Mouse (Mus musculus): ENCODE results near the gene Znrf3. TPM values are rescaled to one million over a fixed set of nuclear protein-coding genes. Genes with fewer than 3 reads are reported as not detected.
"Not testable (repeated sequence)": the region's sequence is repeated elsewhere in the genome, so short reads cannot be mapped to it uniquely, and the experiment has no call there.

Znrf3 gene
- polyA plus RNA-seq, 1 experiment: not detected

DNA sequence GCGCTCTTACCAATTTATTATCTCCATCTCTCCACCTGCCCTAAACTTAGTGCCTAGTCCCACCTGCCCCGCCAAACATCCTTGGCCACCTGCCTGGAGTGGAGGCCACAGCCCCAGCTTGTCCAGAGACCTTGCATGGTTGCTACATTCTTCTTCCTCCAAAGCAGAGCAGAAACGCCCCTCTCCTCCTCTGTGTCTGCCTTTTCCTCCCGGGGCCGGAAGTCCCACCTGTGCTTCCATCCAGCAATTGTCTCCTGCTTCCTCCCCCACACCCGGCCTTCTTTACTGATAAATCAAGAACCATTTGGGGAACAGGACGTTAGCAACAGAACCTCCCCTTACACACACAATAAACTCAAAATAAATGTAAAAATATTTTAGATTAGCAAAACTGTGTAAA, 33.5 kb upstream of the Znrf3 start:
- 84% methylated on average over 7 of the region's 7 CpGs for WGBS
- no peaks in the 10 kb centered on the region for H3K4me1 ChIP-seq (ENCODE audit: control insufficient read depth, insufficient read depth, low read length)
- H3K27ac ChIP-seq (ENCODE audit: insufficient read depth, low read depth, low read length): no peak overlapping the region
- no peak for TF ChIP-seq CTCF (IDR thresholded peaks at IDR 0.05; ENCODE audit: insufficient read depth, low read depth, low read length)
- TF ChIP-seq POLR2A (IDR thresholded peaks at IDR 0.05; ENCODE audit: insufficient read depth, low read depth, low read length): no peak
- H3K4me3 ChIP-seq (ENCODE audit: insufficient read depth, low read depth, low read length): no peak overlapping the region

DNA sequence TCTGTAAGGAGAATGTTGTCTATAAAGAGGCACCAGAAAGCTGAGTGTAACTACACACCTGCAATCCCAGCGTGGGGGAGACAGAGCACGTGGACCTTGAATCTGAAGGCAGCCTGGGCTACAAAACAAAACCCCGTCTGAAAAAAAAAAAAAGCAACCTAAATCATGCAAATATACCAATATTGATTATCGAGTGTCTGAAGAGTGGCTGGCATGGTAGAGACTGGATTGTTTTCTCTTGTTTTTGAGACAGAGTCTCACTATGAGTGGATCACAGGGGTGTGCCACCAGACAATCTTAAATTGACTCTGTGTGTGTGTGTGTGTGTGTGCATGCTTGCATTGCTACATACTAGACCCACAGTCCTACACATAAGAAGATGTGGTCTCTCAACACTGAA, 32.2 kb upstream of the Znrf3 start:
- no peak overlapping the region for H3K4me3 ChIP-seq (ENCODE audit: insufficient read depth, low read depth, low read length)
- H3K4me1 ChIP-seq (ENCODE audit: control insufficient read depth, insufficient read depth, low read length): no peaks in the 10 kb centered on the region
- no peak overlapping the region for H3K27ac ChIP-seq (ENCODE audit: insufficient read depth, low read depth, low read length)
- TF ChIP-seq CTCF (IDR thresholded peaks at IDR 0.05; ENCODE audit: insufficient read depth, low read depth, low read length) (no peak), POLR2A (IDR thresholded peaks at IDR 0.05; ENCODE audit: insufficient read depth, low read depth, low read length) (no peak)
- 94% methylated on average over 4 of the region's 4 CpGs for WGBS

DNA sequence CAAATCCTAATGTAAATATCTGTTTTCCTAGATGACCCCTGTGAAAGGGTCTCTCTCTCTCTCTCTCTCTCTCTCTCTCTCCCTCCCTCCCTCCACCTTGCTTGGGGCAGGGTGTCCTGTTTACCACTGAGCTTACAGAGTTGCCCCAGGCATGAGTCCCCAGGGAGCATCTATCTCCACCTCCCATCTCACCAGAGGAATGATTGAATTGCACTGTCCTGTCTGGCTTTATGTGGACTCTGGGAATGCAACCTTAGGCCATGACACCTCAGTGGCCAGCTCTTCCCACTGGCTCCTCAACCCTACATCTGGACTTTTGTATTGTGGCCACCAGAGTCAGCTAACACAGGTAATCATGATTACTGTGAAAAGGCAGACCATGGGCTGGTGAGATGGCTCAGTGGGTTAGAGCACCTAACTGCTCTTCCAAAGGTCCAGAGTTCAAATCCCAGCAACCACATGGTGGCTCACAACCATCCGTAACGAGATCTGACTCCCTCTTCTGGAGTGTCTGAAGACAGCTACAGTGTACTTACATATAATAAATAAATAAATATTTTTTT, 31.0 kb upstream of the Znrf3 start:
- not testable (repeated sequence) for H3K4me3 ChIP-seq (ENCODE audit: insufficient read depth, low read depth, low read length); H3K4me1 ChIP-seq (ENCODE audit: control insufficient read depth, insufficient read depth, low read length); H3K27ac ChIP-seq (ENCODE audit: insufficient read depth, low read depth, low read length)
- WGBS: 93% methylated on average over 2 of the region's 2 CpGs

DNA sequence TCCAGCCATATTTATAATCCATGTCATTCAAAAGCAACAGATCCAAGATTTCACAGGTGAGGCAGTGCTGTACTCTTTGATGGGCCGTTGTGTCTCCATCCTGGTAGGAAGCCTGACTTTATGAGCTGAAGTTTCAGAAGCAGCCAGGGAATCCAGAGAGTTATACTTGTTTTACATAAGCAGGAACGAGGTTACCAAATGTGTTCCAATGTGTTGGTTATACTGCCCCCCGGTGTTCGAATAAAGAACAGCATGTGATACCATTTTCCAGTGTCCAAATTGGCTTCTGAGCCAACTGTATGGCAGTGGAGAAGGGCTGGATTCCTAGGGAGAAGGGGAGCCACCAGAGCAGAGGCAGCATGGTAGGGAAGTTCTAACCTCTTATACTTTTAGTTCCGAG, 29.5 kb upstream of the Znrf3 start:
- WGBS: 12% methylated on average over 5 of the region's 5 CpGs
- TF ChIP-seq POLR2A (IDR thresholded peaks at IDR 0.05; ENCODE audit: insufficient read depth, low read depth, low read length): no peak
- TF ChIP-seq CTCF (IDR thresholded peaks at IDR 0.05; ENCODE audit: insufficient read depth, low read depth, low read length): no peak
- H3K4me1 ChIP-seq (ENCODE audit: control insufficient read depth, insufficient read depth, low read length): no peaks in the 10 kb centered on the region

DNA sequence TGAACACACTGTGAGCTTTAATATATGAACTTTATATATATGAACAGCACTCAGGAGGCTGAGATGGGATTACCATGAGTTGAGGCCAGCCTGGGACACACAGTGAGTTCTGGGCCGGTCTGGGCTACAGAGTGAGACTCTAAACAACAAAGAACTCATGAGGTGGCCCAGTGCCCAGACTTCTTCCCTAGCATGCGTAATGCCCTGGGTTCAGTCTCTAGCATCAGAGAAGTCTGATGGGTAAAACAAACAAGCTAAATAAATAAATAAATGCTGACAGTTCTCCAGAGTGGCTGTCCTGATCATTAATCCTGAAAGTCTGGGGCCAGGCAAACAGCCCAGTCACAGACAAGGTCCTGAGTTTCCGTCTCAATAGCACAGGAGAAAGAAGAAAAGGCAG, 25.4 kb upstream of the Znrf3 start:
- H3K27ac ChIP-seq (ENCODE audit: insufficient read depth, low read depth, low read length): no peak overlapping the region
- H3K4me1 ChIP-seq (ENCODE audit: control insufficient read depth, insufficient read depth, low read length): no peaks in the 10 kb centered on the region
- no peak for TF ChIP-seq CTCF (IDR thresholded peaks at IDR 0.05; ENCODE audit: insufficient read depth, low read depth, low read length)
- no peak for TF ChIP-seq POLR2A (IDR thresholded peaks at IDR 0.05; ENCODE audit: insufficient read depth, low read depth, low read length)
- 81% methylated on average over 3 of the region's 3 CpGs for WGBS
- no peak overlapping the region for H3K4me3 ChIP-seq (ENCODE audit: insufficient read depth, low read depth, low read length)

More for the DNA sequence above, 29.5 kb upstream of the Znrf3 start:
- Histone ChIP-seq H3K4me3 (ENCODE audit: insufficient read depth, low read depth, low read length) (no peak overlapping the region), H3K27ac (ENCODE audit: insufficient read depth, low read depth, low read length) (no peak overlapping the region)

DNA sequence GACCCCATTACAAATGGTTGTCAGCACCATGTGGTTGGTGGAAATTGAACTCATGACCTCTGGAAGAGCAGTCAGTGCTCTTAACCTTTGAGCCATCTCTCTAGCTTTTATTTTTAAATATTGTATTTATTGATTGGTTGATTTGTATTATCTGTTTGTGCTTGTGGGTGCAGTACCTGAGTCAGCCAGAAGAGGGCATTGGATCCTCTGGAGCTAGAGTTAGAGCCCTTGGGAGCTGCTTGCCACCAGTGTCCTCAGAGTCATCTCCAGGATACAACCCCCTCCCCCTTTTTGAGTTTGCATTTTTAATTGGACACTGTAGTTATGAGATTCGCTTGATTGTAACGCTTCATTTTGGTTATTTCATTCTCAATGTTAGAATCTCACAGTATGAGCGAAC, 24.4 kb upstream of the Znrf3 start:
- WGBS: 91% methylated on average over 3 of the region's 3 CpGs
- TF ChIP-seq CTCF (IDR thresholded peaks at IDR 0.05; ENCODE audit: insufficient read depth, low read depth, low read length): no peak
- H3K27ac ChIP-seq (ENCODE audit: insufficient read depth, low read depth, low read length): no peak overlapping the region
- H3K4me1 ChIP-seq (ENCODE audit: control insufficient read depth, insufficient read depth, low read length): no peaks in the 10 kb centered on the region
- H3K4me3 ChIP-seq (ENCODE audit: insufficient read depth, low read depth, low read length): no peak overlapping the region

DNA sequence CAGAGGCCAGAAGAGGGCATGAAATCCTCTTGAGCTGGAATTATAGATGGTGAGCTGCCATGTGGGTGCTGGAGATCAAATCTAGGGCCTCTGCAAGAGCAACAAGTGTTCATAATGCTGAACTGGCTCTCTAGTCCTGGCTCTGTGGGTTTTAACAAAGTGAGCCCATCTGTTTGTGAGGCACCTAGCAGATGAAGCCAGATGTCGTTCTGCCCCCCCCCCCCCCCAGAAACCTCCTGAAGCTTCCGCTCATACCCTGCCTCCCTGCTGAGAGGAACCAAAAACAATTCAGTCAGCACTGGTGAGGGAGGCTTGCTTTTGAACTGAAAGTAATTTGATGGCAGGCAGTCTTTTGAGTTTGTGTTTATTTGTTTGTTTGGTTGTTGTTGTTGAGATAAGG, 23.8 kb upstream of the Znrf3 start:
- 52% methylated on average over 2 of the region's 2 CpGs for WGBS

DNA sequence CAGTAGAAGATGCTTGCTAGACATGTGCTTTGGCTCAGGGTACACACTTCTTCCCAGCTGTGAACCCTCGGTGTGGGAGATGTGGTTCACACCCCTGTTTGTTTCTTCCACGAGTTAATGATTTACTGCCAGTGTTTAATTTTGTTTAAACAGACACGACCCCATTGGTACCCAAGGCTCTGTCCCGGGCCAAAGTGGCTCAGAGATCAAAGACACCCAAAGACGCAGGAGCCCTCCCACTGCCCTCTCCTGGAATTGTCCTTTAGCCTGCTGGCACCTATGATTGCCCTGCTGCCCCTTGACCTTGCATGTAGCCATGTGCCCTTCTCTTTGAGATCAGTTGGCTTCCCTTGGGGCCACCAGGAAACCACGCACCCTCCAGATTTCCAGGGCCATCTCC, 7.3 kb upstream of the Znrf3 start:
- no peak for TF ChIP-seq CTCF (IDR thresholded peaks at IDR 0.05; ENCODE audit: insufficient read depth, low read depth, low read length)
- Histone ChIP-seq H3K4me3 (ENCODE audit: insufficient read depth, low read depth, low read length) (no peak overlapping the region), H3K27ac (ENCODE audit: insufficient read depth, low read depth, low read length) (no peak overlapping the region), H3K4me1 (ENCODE audit: control insufficient read depth, insufficient read depth, low read length) (no peaks in the 10 kb centered on the region)
- 76% methylated on average over 6 of the region's 6 CpGs for WGBS

More for the DNA sequence above, 23.8 kb upstream of the Znrf3 start:
- no peak overlapping the region for H3K27ac ChIP-seq (ENCODE audit: insufficient read depth, low read depth, low read length)
- TF ChIP-seq POLR2A (IDR thresholded peaks at IDR 0.05; ENCODE audit: insufficient read depth, low read depth, low read length): no peak
- no peak for TF ChIP-seq CTCF (IDR thresholded peaks at IDR 0.05; ENCODE audit: insufficient read depth, low read depth, low read length)
- no peak overlapping the region for H3K4me3 ChIP-seq (ENCODE audit: insufficient read depth, low read depth, low read length)
- no peaks in the 10 kb centered on the region for H3K4me1 ChIP-seq (ENCODE audit: control insufficient read depth, insufficient read depth, low read length)

DNA sequence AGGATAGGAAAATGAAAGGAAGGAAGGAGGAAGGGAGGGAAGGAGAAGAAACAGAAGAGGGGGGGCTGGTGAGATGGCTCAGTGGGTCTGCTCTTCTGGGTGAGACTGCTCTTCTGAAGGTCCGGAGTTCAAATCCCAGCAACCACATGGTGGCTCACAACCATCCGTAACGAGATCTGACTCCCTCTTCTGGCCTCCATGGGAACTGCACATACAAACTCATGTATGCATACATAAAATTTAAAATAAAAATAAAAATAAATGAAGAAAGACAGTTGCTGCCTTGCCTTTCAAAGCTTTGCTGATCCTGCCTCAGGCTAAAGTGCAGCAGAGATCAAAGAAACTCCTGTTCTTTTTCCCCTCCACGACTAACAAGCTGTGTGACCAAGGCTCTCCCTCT, 6.7 kb upstream of the Znrf3 start:
- Histone ChIP-seq H3K27ac (ENCODE audit: insufficient read depth, low read depth, low read length) (no peak overlapping the region), H3K4me1 (ENCODE audit: control insufficient read depth, insufficient read depth, low read length) (no peaks in the 10 kb centered on the region), H3K4me3 (ENCODE audit: insufficient read depth, low read depth, low read length) (no peak overlapping the region)
- TF ChIP-seq CTCF (IDR thresholded peaks at IDR 0.05; ENCODE audit: insufficient read depth, low read depth, low read length) (no peak), POLR2A (IDR thresholded peaks at IDR 0.05; ENCODE audit: insufficient read depth, low read depth, low read length) (no peak)
- WGBS: 61% methylated on average over 4 of the region's 4 CpGs

DNA sequence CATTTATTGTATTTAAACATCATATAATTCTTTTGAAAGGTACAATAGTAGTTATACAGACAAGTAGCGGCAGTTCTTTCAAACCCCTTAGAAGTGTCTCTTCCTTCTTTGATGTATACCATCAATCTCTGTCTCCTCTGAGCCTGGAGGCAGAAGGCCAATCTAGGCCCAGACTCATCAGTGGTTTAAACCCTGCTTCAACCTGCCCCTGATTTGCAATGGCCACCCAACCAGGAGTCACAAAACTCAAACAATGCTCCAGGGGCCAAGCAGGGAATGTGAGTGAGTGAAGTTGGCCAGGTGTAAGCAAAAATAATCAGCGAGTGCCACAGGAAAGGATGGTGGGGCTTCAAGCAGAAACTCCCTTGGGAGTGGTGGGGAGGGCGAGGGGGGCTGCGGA, 6.1 kb upstream of the Znrf3 start:
- Histone ChIP-seq H3K4me1 (ENCODE audit: control insufficient read depth, insufficient read depth, low read length) (no peaks in the 10 kb centered on the region), H3K4me3 (ENCODE audit: insufficient read depth, low read depth, low read length) (no peak overlapping the region), H3K27ac (ENCODE audit: insufficient read depth, low read depth, low read length) (no peak overlapping the region)
- no peak for TF ChIP-seq POLR2A (IDR thresholded peaks at IDR 0.05; ENCODE audit: insufficient read depth, low read depth, low read length)
- no peak for TF ChIP-seq CTCF (IDR thresholded peaks at IDR 0.05; ENCODE audit: insufficient read depth, low read depth, low read length)
- WGBS: 95% methylated on average over 4 of the region's 4 CpGs
